Mouse (Mus musculus) MN1 (cell line): ENCODE data around the gene Cacna1c.

Experiments
- DNase-seq: peaks from one replicate; pipeline ENCODE4 v3.0.0-alpha.2; 2016; ENCODE audit warnings: low spot score

The Cacna1c gene

DNA sequence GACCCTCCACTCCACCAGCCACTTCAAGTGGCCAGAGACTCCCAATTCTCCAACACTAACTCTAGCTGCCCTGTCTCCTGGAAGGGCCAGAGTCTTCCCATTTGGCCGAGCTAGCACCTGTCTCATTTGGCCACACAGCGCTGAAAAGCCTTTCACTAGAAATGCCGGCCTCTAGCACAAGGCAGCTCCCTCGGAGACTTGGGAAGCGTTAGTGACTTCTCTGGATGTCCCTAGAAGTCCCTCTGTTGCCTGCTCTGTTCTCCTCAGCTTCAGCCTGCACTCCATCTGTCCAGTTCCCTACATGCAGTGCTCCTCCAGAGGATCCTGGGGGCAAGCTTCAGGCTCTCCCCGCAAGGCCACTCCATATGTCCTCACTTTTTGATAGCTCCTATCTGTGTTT, 101.1 kb downstream of the Cacna1c start:
- DNase-seq, result no peak

DNA sequence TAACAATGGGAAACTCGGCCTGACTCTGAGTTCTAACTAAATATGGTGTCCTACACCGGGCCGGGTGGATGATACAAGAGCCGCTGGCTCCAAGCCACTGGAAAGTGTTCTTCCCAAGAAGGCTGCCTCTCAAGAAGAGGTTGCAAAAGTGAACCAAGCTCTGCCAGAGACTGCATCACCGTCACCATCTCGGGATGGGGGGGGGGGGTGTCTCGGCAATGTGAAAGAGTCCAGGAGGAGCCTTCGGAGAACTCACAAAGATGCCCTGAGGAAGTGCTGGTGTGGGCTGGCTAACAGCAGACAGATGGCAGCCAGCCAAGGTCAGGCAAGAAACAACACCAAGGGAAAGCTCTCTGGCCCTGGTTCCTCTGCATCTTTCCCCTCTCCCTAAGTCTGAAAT, 107.0 kb downstream of the Cacna1c start:
- peak; percentile 64 for DNase-seq

DNA sequence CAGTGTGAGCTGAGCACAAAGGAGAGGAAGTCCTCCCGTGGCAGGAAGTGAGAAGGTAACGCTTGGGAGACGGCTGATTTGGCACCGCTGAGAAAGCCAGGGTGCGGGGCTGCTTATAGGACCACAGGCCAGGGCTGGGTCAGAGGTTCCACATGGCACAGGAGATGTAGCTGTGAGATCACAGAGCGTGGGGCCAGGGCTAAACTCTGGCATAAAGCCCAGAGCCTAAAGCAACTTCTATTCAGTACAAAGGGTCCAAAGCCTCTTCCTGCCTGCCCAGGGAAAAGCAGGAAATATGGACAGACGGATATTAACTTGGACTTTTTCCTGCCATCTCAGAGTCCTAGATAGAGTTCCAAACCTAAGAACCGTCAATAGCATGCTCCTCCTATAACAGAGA, 107.8 kb downstream of the Cacna1c start:
- no peak for DNase-seq

DNA sequence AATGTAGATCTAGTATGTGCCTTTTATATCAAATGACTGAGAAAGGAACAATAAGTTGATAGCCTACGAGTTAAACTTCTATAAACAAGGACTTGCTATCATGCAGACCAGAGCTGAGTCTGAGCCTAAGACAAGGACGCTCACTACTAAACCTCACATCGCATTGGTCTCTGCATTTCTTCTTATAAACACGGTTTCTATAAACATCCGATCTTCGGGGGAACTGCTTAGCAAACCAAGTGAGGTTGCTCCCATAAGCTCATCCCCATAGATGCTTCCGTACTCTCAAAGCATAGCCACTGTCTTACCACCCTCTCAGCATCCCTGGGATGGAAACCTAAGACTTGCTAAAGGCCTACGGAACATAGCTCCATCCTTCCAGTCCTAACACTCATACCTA, 108.3 kb downstream of the Cacna1c start:
- no peak for DNase-seq

DNA sequence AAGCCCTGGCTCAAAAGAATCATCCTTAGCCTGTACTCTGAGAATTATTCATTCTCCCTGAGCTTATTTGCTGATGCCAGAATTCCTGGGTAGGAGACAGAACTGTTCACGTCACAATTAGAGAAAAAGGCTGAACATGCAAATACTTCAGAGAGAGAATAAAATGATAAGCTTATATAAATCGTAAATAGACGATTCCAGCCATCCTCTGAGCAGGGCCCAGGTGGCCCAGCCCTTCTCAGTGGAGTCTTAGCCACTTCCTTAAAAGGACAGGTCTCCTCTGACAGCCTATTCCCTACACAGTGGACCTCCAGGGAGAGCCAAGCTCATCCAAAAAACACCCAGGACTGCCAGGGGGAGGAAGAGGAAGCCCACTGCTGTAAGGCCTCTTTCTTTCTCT, 110.4 kb downstream of the Cacna1c start:
- DNase-seq, result no peak

DNA sequence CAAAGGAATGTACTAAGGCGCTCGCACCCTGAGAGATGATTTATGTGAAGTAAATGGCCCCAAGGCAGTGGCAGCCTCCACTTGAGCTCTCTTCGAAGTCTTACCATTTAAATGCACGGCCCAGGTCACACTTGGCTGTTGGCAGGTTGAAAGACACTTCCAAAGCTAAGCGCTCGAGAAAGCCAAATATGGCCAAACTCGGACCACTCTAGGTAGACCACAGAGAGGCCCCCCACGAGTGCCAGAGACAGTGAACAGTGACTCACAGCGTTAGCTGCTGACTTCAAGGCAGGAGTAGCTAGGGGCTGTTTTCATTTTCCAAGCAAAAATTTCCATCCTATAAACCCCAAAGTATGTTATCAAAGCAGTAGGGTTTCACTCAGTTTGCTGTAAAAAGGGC, 111.7 kb downstream of the Cacna1c start:
- DNase-seq, result no peak

DNA sequence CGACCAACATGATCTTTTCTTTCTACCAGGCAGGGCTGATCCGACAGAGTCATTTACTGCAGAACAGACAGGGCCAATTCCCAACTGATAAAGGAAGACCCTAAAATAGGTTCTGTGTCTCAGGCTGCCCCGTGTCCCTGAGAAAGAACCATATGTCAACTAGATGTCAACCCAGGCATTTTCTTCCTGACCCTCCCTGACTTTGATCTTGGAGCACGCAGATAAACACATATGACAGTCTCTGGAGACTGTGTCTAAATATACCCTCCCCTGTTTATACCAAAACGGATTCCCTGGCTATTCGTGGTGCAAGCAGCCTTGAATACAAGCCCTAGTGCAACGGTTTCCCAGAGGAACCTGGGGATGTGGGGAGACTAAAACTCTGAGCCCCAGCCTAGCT, 112.7 kb downstream of the Cacna1c start:
- DNase-seq, result no peak

DNA sequence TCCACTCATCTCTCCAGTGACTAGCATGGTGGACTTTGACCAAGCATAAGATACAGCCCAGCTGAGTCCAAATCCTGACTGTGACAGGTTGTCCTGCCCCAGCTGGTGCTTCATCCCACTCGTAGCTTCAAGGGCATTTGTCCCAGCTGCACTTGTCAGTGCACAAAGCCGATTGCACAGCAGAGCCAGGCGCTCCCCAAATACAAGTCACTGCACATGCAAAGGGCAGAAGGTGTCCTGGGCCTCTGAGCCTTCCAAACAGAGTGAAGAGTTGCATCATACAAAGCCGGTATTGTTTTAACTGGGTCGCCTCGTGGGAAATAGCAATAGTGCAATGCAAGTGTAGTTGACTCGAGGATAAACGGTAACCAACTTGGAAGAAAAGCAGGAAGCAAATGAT, 113.6 kb downstream of the Cacna1c start:
- DNase-seq, result no peak

DNA sequence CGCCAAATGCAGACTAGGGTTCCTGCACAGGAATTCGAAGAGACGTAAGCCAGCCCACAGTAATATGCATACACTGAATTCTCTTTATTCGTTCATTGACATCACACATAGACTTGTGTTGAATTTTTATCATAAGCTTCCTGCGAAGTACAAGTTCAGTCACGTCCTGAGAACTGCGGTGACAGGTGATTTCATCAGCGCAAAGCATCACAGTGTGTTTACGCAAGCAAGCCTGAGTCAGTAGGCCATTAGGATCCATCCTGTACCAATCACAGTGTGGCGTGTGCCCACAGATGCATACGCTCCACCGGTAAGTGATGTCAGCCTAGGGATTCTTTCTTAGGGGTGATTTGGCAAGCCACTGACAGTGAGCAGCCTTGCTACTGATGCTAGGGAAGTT, 114.6 kb downstream of the Cacna1c start:
- no peak for DNase-seq

DNA sequence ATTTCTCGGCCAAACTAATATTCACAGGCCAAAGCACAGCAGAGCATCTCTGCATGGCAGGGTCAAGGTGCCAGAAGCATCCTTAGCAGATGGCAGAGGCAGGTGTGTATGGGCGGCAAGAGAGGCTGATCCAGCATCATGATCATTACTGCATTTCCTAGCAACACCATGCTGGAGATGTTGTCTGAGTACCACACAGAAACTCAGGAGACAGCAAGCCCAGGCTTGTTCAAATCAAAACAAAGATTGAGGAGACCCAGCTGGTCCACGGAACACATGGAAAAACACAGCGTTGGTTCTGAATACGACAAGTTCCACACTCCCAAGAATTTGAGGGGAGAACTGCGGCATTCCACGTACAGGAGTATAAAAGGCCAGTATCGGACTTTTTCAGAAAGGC, 116.6 kb downstream of the Cacna1c start:
- no peak for DNase-seq

DNA sequence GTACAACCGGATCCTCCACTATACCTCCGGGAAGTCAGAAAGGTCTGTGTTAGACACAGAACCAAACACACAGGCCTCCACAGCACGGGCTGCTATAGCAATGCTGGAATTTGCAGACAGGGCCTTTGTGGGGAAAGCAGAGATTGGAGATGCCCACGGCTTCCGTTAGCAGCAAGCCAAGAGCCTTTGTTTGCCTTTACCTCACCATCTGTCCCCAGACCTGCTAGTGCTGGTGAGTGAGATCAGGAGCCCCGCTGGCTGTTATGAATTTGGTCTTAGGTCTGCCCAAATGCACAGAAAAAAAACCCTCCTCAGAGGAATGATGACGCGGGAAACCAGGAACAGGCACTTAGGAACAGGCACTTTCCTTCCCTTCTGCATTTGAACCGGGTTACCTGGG, 117.3 kb downstream of the Cacna1c start:
- DNase-seq, result no peak

DNA sequence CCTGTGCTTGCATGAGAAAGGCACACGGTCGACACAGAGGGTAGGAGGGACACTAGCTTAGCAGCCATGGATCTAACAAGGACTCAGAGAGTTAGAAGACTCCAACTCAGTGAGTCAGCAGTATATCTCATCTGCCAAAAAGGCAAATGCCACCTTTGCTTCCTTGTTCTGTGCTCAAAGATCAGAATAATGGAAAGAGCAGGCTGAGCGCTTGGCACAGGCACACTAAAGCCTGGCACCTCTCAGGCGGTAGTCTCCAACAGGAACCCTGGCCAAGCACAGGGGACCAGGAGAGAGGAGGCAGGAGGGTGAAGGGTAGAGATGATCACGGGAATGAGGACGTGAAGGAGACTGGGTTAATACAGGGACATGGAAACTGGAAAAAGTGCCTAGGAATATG, 119.0 kb downstream of the Cacna1c start:
- no peak for DNase-seq

DNA sequence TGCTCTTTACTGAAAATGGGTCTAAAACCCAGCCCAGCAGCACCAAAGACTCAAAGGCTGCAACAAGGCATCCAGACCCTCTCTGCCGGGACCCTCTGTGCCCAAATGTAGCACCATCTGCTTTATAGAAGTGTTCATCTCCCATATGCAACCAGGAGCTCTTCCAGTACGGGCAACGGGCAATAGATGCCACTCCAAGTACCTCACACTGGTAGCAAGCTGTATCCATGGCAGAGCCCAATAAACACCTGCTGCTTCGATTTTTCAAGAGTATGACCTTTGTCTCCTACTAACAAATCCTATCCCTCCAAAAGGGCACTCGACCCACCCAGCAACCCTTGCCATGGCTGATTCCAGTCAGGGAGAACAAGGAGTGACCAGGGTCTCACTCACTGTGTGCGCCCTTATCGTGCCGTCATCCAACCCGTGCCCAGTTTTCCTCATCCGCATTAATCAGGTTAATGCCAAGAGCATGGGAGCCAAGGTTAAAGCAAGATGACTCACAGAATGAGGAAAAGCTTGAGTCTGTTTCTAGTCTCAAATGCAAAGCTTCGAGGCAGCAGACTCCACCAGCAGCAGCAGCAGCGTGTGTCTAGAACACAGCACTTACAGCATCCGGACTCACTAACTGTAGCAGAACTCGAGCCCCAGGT, 122.7 kb downstream of the Cacna1c start:
- no peak for DNase-seq

DNA sequence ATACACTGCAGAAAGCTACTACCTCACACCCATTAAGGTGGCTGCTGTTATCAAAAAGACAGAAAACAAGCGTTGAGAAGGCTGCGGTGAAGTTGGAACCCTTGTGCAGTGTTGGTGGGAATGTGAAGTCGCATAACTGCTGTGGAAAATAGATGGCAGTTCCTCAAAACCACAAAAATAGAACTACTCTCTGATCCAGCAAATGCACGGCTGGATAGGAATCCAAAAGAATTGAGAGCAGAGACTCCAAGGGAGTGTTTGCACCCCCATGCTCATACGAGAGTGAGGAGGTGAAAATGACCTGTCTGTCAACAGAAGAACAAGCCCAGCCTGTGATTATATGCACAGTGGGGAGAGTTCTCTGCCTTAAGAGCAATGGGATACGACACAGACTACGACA, 123.4 kb downstream of the Cacna1c start:
- no peak for DNase-seq

DNA sequence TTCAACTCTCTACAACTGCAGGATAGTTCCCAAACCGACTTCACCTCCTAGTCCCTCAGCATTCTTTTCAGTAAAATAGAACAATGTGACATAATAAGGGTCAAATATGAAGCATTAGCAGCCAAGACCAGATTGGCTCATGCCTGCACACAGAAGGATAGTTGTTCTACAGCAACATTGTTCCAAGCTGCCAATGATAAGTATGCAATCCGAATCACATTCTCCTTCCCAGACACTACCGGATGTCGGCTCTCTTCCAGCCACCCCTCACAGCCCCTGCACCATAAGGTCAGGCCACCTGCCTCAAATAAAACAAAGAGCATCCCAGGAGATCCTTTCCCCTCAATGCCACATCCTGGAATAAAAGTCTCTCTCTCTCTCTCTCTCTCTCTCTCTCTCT, 125.4 kb downstream of the Cacna1c start:
- no peak for DNase-seq

DNA sequence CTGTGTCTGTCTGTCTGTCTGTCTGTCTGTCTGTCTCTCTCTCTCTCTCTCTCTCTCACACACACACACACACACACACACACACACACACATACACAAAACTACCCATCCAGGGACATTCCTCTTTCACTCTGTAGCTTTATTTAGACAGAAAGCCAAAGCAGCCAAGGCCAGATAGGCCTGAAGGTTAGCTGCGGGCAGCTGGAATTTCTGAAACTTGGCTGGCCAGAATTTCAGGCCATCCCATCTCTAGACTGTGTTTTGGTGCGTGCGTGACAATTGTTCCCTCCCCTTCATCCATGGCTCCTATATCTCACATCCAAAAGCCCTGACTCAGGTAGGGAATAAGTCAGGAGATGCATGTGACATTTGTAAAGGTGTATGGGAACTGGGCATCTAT, 125.9 kb downstream of the Cacna1c start:
- DNase-seq, result no peak

DNA sequence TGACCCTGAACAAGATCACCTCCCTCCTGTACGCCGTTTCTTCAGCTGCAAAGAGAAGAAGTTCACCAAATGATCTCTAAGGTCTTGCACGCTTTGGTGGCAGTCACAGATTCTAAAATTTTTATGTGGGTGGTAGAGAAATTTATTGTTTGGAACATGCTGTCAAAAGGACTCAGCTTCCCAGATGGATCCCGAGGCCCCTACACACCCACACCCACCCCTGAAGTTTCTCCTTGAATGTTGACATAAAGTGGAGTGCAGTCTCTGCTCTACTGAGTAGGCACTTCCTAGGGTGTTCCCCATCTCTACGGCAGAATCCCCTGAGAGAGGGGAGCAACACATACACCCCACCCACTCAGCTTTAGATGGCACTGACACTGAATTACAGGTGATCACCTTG, 127.1 kb downstream of the Cacna1c start:
- no peak for DNase-seq

DNA sequence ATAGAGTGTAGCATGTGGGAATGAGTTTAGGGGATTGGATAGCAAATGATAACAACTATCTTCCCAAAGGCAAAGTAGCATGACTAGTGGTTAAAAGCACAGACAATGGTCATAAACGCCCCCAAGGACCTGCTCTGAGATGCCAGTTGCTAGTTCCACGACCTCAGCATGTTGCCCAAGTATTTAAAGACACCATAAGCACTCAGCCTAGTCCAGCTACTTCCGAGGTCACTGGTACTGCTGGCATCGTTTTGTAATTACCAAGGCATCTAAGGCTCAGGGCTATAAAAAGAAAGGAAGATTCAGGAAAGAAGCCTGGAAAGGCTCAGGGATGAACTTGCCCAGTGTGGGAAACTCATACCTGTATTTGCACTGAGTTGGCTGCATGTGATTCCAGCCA, 127.6 kb downstream of the Cacna1c start:
- no peak for DNase-seq

DNA sequence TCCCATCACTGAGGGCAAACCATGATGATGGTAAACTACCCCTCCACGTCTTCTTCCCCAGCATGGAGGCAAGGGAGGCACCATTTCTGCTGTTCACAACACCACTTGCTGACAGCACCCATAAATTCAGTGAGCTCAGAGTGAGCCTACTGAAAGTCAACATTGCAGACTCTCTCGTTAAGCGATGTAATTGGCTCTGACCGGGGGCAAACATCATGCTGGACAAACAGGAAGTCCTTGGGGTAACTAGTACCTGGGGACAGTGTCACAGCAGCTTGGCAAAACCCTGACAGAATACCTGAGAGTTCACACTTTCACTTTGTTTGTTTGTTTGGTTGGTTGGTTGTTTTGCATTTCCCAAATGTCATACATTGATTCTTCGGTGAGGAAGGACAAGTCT, 131.3 kb downstream of the Cacna1c start:
- no peak for DNase-seq

DNA sequence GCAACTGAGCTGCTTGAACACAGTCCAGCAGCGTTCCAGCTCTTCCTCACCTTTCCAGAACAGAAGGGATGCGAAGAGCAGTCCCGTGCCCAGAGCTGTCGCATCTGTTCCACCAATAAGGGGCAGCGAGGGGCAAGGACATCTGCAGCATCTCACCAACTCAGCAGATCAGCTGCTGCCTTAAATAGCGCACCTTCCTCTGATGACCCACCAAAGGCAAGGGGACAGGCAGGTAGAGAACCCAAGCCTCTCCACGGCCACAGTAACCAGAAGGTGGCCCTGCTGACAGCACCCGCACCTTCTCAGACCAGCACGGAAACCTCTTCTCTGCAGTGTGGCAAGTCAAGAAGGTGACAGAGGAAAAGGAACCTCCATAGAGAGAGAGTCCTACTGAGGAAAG, 131.8 kb downstream of the Cacna1c start:
- DNase-seq, result no peak

DNA sequence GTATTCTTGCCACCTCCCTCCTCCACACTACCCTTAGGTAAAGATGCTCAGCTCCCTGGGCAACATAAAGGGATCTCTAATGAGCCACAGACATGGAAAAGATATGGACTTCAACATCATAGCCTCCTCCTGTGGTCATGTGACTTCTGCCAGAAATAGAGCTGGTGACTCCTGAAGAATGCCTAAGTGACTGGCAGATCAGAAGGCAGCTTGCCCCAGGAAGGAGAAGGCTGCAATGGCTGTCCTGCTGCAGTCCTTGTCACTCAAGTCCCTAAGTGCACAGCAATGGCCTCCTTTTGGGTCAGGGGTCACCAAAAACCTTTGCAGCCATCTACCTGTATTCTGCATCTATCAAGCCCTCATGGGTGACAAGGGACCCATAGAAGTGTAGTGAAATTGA, 133.5 kb downstream of the Cacna1c start:
- DNase-seq, result no peak

DNA sequence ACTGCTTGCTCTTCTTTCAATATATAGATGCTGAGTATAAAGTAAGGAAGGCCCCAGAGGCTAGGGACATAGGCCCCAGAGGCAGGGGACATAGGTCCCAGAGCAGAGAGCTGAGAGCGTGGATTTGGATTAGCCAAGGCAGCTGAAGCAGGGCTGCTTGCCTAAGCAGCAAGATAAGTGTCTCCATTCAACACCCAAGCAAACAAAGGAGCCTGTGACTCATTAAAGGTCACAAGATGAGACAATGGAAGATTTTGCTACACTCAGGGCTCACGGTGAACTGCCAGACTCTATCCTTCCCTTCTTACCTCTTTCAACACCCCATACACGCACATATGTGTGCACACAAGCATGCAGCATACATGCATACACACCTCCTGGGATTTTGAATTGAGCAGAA, 137.3 kb downstream of the Cacna1c start:
- peak; percentile 33 for DNase-seq

DNA sequence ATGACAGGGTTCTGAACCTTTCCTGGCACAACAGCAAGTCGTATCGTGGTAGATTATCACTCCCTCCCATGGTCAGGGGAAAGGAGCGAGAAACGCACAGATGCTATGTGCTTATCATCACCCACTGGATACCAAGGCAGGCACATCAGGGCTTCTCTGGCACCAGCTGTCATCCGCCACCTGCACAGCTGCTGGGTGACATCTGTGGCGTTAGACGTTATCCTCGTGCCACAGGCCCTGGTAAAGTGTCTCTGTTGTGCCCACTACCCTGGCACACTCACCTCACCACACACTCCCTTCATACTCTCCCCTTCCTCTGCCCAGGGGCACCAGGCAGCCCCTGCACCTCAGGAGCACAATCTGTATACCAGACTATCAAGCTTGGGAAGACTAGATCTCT, 137.8 kb downstream of the Cacna1c start:
- no peak for DNase-seq

DNA sequence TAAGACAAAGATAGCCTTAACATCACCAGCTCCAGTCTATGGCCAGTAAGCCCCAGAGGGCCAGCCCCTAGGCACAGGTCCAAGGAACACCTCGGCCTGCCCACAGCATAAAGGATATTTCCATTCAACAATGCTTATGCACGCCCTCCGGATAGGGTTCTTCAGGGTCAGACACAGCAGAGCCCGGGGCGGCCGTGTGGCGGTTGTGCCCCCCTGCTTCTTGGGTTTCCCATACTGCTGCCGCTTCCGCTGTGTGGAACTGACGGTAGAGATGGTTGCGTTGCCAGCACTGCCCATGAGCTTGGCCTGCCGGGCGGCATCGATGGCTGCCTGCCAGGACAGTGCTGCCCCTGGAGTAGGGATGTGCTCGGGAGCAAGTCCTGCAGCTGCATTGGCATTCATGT, 139.1 kb downstream of the Cacna1c start:
- DNase-seq, result peak; percentile 79

DNA sequence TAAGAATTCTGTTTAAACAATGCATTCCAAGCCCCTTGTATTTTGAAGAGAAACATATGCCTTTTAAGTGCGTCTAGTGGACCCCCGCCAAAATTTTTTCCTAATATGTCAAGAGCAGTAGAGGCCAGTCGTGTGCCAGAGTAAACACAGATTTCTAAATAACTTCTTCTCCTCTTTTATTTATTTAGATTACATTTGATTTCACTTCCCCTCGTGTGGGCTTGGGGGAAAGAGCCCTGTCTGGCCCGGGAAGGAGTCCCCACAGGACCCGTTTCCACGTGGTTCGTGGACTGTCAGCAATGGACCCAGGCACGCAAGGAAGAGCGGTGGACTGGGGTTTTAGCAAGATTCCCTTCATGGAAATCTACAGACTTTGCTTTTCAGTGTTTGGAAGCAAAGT, 143.4 kb downstream of the Cacna1c start:
- no peak for DNase-seq
